Mouse (Mus musculus) MEL (cell line): ENCODE measurements around the gene St6galnac5.

Experiments used
- ELF1 ChIP-seq: IDR thresholded peaks from 2 replicates; pipeline ENCODE4 v1.6.1; 2014; ENCODE audit warnings: low read depth, mild to moderate bottlenecking, inconsistent platforms, low read length, improper control_type of control experiment, moderate library complexity
- GATA1 ChIP-seq: IDR thresholded peaks from 2 replicates; pipeline ENCODE4 v1.6.1; 2011; ENCODE audit warnings: low read depth, low read length, improper control_type of control experiment
- MEF2A ChIP-seq: IDR thresholded peaks from 2 replicates; pipeline ENCODE4 v1.6.1; 2014; ENCODE audit warnings: low read depth, mild to moderate bottlenecking, inconsistent platforms, low read length, improper control_type of control experiment; ENCODE audit not compliant: poor library complexity, insufficient replicate concordance, severe bottlenecking; ENCODE audit errors: extremely low read depth
- POLR2A ChIP-seq, 2 experiments: IDR thresholded peaks; 2 replicates each; pipeline ENCODE4 v1.6.1; 2011 to 2012; ENCODE audit warnings: low read length in 2 of 2, mild to moderate bottlenecking in 2 of 2, control low read depth in 1 of 2, improper control_type of control experiment in 1 of 2, low read depth in 1 of 2, moderate library complexity in 1 of 2; ENCODE audit not compliant: control insufficient read depth in 1 of 2, insufficient read depth in 1 of 2, poor library complexity in 1 of 2
- USF2 ChIP-seq, 2 experiments: IDR thresholded peaks; 2 replicates each; pipeline ENCODE4 v1.6.1; 2011 to 2012; ENCODE audit warnings: improper control_type of control experiment in 2 of 2, low read length in 2 of 2, borderline replicate concordance in 1 of 2, inconsistent platforms in 1 of 2, low read depth in 1 of 2, mild to moderate bottlenecking in 1 of 2; ENCODE audit not compliant: insufficient read depth in 1 of 2
- ZNF384 ChIP-seq: IDR thresholded peaks from 2 replicates; pipeline ENCODE4 v1.6.1; 2012; ENCODE audit warnings: low read depth, mild to moderate bottlenecking, inconsistent platforms, low read length, improper control_type of control experiment

- TF ChIP-seq GATA1 (no peak), MEF2A (no peak), USF2 (IDR thresholded peaks at IDR 0.05; ENCODE audit: borderline replicate concordance in 1 of 2, insufficient read depth in 1 of 2, low read depth in 1 of 2, low read length in 2 of 2) (no peak), ELF1 (no peak), POLR2A (IDR thresholded peaks at IDR 0.05; ENCODE audit: control insufficient read depth in 1 of 2, insufficient read depth in 1 of 2, low read depth in 1 of 2, low read length in 2 of 2, poor library complexity in 1 of 2) (no peak), ZNF384 (no peak)
Observed at GRCm38 (mm10) chr3:152793006-152793405, 189.0 kb downstream of the St6galnac5 start.
